Mouse (Mus musculus) cerebellum, postnatal 14 days (tissue): Measurements from ENCODE around the gene Smim22.
A peak's percentile ranks its signal among the peaks of the same experiment; 100 is the strongest.

Experiments
- DNase-seq, 2 experiments: peaks; one replicate each; pipeline ENCODE4 v3.0.0; 2021; ENCODE audit warnings: mixed read lengths in 2 of 2

The Smim22 gene

DNA sequence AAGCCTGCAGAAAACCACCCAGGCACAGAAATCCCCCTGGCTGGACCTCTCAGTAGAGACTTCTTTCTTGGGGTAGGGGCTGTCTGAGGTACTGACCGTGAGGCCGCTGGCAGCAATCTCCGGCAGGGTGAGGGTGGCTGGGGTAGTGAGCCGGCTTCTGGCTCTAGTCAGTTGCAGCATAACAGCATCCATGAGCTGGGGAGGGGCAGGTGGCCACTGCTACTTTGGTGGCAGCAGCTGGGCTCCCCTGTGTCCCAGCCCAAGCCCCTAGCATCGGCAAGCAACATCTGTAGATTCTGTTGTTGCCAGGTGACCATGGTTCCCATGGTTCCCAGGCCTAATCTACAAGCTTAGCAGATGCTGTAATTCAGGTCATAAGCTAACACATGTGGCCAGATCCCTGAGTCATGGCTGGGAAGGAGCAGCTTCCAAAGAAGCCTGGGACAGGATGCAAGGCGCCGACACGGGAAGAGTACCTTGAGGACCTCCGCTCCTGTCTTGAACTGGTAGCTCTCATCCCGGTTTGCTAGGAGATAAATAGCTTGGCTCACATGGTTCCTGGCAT is 3.4 kb downstream of the Smim22 start:
- no peak for DNase-seq

- no peak for DNase-seq
These were observed 4.2 kb downstream of the Smim22 start for GRCm38 (mm10) chr16:5011285-5011684.

- DNase-seq, result peak; percentile 31 to 36
These were observed 5.2 kb downstream of the Smim22 start for GRCm38 (mm10) chr16:5012036-5013005.

DNA sequence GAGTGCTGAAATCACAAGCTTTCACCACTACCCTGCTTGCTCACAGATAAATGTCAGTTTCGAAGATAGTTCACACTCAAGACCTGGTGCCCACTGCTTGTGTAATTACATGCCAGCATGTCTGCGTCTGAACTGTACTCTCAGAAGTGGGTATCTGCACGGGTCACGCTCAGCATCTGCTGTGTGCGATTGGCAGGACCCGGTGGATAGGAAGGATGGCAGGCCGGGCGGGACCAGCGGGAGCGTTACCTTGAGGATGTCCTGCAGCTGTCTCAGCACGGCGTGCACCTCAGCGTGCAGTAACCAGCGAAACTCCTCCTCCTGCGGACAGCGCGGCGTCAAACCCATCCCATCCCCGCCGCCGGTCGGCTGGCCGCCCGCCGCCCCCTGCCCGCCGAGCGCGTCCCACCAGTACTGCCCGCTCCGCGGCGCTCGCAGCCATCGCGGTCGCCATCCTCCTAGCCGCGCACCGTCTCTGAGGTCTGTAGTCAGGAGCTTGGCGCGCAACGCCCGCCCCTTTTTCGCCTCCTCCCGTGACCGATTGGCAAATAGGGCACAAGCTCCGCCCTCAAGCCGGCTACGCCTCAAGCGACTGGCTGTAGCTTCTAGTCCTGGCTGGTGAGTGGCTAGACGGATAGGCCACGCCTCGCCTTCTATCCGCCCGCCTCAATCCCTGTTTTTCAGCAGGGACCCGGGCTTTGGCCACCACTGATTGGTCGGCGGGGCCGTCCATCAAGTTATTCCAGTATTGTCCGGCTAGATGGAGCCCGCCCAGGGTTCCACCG is 6.2 kb downstream of the Smim22 start, which contains the start of gene Rogdi:
Rogdi (minus strand) TSS at position 500 of the 785 bp plus-strand sequence.
- peak; percentile 99 for DNase-seq

GRCm38 (mm10) chr16:5014578-5014977 is 7.5 kb downstream of the Smim22 start:
- DNase-seq, result no peak

- no peak for DNase-seq
These were observed 16.9 kb downstream of the Smim22 start for GRCm38 (mm10) chr16:5024021-5024420.

DNA sequence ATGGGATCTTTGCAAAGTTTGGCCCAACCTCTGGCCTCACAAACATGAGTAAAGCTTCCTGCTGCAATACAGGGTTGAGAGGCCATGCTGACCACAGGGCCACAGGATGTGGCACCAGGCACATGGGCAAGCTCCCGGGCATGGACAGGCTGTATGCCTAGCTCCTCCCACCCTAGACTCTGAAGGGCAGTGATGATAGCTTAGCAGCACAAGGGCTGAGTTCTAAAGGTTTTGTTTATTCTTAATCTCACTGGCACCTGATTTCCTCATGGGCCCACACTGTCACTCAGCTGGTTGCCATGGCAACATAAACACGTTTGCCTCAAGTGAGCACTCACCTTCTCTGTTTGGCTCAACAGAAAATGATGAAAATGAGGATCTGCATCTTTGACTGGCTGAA is 22.8 kb downstream of the Smim22 start:
- no peak for DNase-seq

- no peak for DNase-seq
These were observed 28.5 kb downstream of the Smim22 start for GRCm38 (mm10) chr16:5035591-5035990.

GRCm38 (mm10) chr16:5036649-5037234 is 29.7 kb downstream of the Smim22 start:
- DNase-seq, result no peak

GRCm38 (mm10) chr16:5045322-5045721 is 38.2 kb downstream of the Smim22 start:
- DNase-seq, result no peak

- DNase-seq, result no peak
These were observed 42.2 kb downstream of the Smim22 start for GRCm38 (mm10) chr16:5049182-5049773.

- peak; percentile 99 for DNase-seq
These were observed 42.7 kb downstream of the Smim22 start, which contains the start of the genes Glyr1 and Ubn1 for GRCm38 (mm10) chr16:5049774-5050234. TSS of gene Glyr1 (minus strand) at chr16:5049863. TSS of gene Ubn1 (plus strand) at chr16:5050057.

DNA sequence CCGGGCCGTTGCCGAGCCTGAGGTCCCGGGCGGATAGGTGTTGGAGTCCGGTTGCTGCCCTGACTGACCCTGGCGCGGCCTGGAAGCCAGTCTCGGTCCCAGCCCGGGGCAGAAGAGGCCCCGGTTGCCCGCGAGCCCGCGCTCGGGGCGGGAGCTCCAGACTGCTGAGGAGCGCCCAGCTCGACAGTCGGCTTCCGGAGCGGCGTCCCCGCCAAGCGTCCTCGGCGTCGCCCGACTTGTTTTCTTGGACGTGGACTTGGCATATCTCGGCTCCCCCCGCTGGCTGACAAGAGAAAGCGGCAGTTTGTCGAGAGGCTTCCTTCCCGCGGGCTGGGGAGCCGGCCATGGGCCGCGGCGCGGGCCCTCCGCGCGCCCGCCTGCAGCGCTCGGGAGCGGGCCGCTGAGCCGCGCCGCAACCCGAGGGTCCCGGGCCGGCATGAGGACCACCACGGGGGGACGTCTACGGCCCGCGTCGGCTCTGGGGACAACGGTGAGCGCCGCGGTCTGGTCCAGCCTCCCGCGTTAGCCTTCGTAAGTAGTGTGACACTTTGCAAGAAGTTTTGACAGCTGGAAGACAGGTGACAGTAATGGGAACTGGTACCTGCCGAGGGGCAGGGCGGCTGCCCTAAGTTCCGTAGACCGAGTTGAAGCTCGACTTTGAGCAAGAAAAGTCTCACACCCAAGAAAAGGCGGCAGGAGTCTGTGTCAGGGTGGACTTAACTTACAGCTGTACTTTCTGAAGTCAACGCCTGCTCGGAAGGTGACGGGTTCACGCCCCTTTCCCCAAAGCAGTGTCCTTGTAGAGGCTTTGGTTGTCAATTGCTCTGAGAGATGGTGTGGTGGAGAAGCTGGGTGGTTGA is 43.4 kb downstream of the Smim22 start:
- DNase-seq, result peak; percentile 82 to 85
